Mouse (Mus musculus): ENCODE measurements around the gene Phospho1. TPM values are rescaled to one million over a fixed set of nuclear protein-coding genes. Genes with fewer than 3 reads are reported as not detected.

Phospho1 gene
- polyA plus RNA-seq, 2 experiments = 5.7 to 22.0 TPM

- TF ChIP-seq CTCF (IDR thresholded peaks at IDR 0.05; ENCODE audit: low read depth) (no peak), EP300 (IDR thresholded peaks at IDR 0.05; ENCODE audit: low read depth) (no peak)
- DNase-seq (ENCODE audit: low read depth in 3 of 3, low spot score in 3 of 3) = no peak
- 84% methylated on average over 8 of the region's 8 CpGs for WGBS (ENCODE audit: insufficient replicate concordance)
Measured at GRCm38 (mm10) chr11:95780480-95780879, 43.8 kb upstream of the Phospho1 start.

GRCm38 (mm10) chr11:95781557-95781956 lies 42.7 kb upstream of the Phospho1 start:
- H3K4me3 ChIP-seq (ENCODE audit: insufficient read depth in 1 of 2, low read depth in 2 of 2, low read length in 2 of 2) = no peak overlapping the region
- H3K36me3 ChIP-seq (replicated peaks; ENCODE audit: control insufficient read depth, insufficient read depth, low read depth) = no peaks in the 10 kb centered on the region
- no peak overlapping the region for H3K9ac ChIP-seq (replicated peaks)
- ATAC-seq (ENCODE audit: insufficient read depth) = no peak
- no peak for TF ChIP-seq CTCF (IDR thresholded peaks at IDR 0.05; ENCODE audit: low read depth)
- WGBS (ENCODE audit: insufficient replicate concordance) = 85% methylated on average over 11 of the region's 11 CpGs
- H3K27ac ChIP-seq = no peak overlapping the region
- H3K4me1 ChIP-seq (replicated peaks; ENCODE audit: control insufficient read depth in 2 of 2, insufficient read depth in 2 of 2, low read length in 1 of 2) = peaks cover 25 to 33% of the 10 kb centered on the region in 2 experiments
- H3K27me3 ChIP-seq (ENCODE audit: control insufficient read depth, insufficient read depth, low read length) = no peaks in the 10 kb centered on the region
- no peak overlapping the region for H3K4me2 ChIP-seq (ENCODE audit: low read depth)
- no peak for DNase-seq (ENCODE audit: low read depth in 3 of 3, low spot score in 3 of 3)
- H3K9me3 ChIP-seq (ENCODE audit: control insufficient read depth, low read length) = no peaks in the 10 kb centered on the region

More at GRCm38 (mm10) chr11:95780480-95780879, 43.8 kb upstream of the Phospho1 start:
- ATAC-seq (ENCODE audit: insufficient read depth) = no peak
- H3K9ac ChIP-seq (replicated peaks) = no peak overlapping the region
- H3K4me2 ChIP-seq (ENCODE audit: low read depth) = no peak overlapping the region
- no peak overlapping the region for H3K4me3 ChIP-seq (ENCODE audit: insufficient read depth in 1 of 2, low read depth in 2 of 2, low read length in 2 of 2)
- H3K9me3 ChIP-seq (ENCODE audit: control insufficient read depth, low read length) = no peaks in the 10 kb centered on the region
- no peaks in the 10 kb centered on the region for H3K36me3 ChIP-seq (replicated peaks; ENCODE audit: control insufficient read depth, insufficient read depth, low read depth)
- peaks cover 27 to 31% of the 10 kb centered on the region in 2 experiments for H3K4me1 ChIP-seq (replicated peaks; ENCODE audit: control insufficient read depth in 2 of 2, insufficient read depth in 2 of 2, low read length in 1 of 2)
- no peak overlapping the region for H3K27ac ChIP-seq
- no peaks in the 10 kb centered on the region for H3K27me3 ChIP-seq (ENCODE audit: control insufficient read depth, insufficient read depth, low read length)

GRCm38 (mm10) chr11:95783457-95783856 lies 40.8 kb upstream of the Phospho1 start:
- H3K9ac ChIP-seq (replicated peaks) = no peak overlapping the region
- no peaks in the 10 kb centered on the region for H3K36me3 ChIP-seq (replicated peaks; ENCODE audit: control insufficient read depth, insufficient read depth, low read depth)
- no peaks in the 10 kb centered on the region for H3K9me3 ChIP-seq (ENCODE audit: control insufficient read depth, low read length)
- no peak for TF ChIP-seq CTCF (IDR thresholded peaks at IDR 0.05; ENCODE audit: low read depth)
- no peak for TF ChIP-seq EP300 (IDR thresholded peaks at IDR 0.05; ENCODE audit: low read depth)
- H3K4me1 ChIP-seq (replicated peaks; ENCODE audit: control insufficient read depth in 2 of 2, insufficient read depth in 2 of 2, low read length in 1 of 2) = peaks cover 6 to 15% of the 10 kb centered on the region in 2 experiments
- WGBS (ENCODE audit: insufficient replicate concordance) = 82% methylated on average over 4 of the region's 4 CpGs
- H3K27me3 ChIP-seq (ENCODE audit: control insufficient read depth, insufficient read depth, low read length) = no peaks in the 10 kb centered on the region
- H3K4me3 ChIP-seq (ENCODE audit: insufficient read depth in 1 of 2, low read depth in 2 of 2, low read length in 2 of 2) = no peak overlapping the region
- no peak for DNase-seq (ENCODE audit: low read depth in 3 of 3, low spot score in 3 of 3)
- no peak overlapping the region for H3K4me2 ChIP-seq (ENCODE audit: low read depth)
- ATAC-seq (ENCODE audit: insufficient read depth) = no peak
- H3K27ac ChIP-seq = no peak overlapping the region

GRCm38 (mm10) chr11:95783958-95784357 lies 40.3 kb upstream of the Phospho1 start:
- ATAC-seq (ENCODE audit: insufficient read depth) (no peak), DNase-seq (ENCODE audit: low read depth in 3 of 3, low spot score in 3 of 3) (no peak)
- Histone ChIP-seq H3K9ac (replicated peaks) (no peak overlapping the region), H3K27ac (no peak overlapping the region), H3K9me3 (ENCODE audit: control insufficient read depth, low read length) (no peaks in the 10 kb centered on the region), H3K4me3 (ENCODE audit: insufficient read depth in 1 of 2, low read depth in 2 of 2, low read length in 2 of 2) (no peak overlapping the region), H3K27me3 (ENCODE audit: control insufficient read depth, insufficient read depth, low read length) (no peaks in the 10 kb centered on the region), H3K4me2 (ENCODE audit: low read depth) (no peak overlapping the region), H3K36me3 (replicated peaks; ENCODE audit: control insufficient read depth, insufficient read depth, low read depth) (no peaks in the 10 kb centered on the region), H3K4me1 (replicated peaks; ENCODE audit: control insufficient read depth in 2 of 2, insufficient read depth in 2 of 2, low read length in 1 of 2) (peaks cover under 1 to 10% of the 10 kb centered on the region in 2 experiments)
- no peak for TF ChIP-seq CTCF (IDR thresholded peaks at IDR 0.05; ENCODE audit: low read depth)
- no peak for TF ChIP-seq EP300 (IDR thresholded peaks at IDR 0.05; ENCODE audit: low read depth)
- 76% methylated on average over 9 of the region's 9 CpGs for WGBS (ENCODE audit: insufficient replicate concordance)

GRCm38 (mm10) chr11:95785675-95786074 lies 38.6 kb upstream of the Phospho1 start:
- DNase-seq (ENCODE audit: low read depth in 3 of 3, low spot score in 3 of 3) (no peak), ATAC-seq (ENCODE audit: insufficient read depth) (no peak)

More at GRCm38 (mm10) chr11:95785675-95786074, 38.6 kb upstream of the Phospho1 start:
- no peak overlapping the region for H3K27ac ChIP-seq
- WGBS (ENCODE audit: insufficient replicate concordance) = 81% methylated on average over 4 of the region's 4 CpGs
- H3K4me2 ChIP-seq (ENCODE audit: low read depth) = no peak overlapping the region
- H3K4me1 ChIP-seq (replicated peaks; ENCODE audit: control insufficient read depth in 2 of 2, insufficient read depth in 2 of 2, low read length in 1 of 2) = peaks cover 0 to 5% of the 10 kb centered on the region in 2 experiments; a peak in 2 of 4 replicates
- peak; percentile 80 for TF ChIP-seq CTCF (IDR thresholded peaks at IDR 0.05; ENCODE audit: low read depth)
- TF ChIP-seq EP300 (IDR thresholded peaks at IDR 0.05; ENCODE audit: low read depth) = no peak
- H3K4me3 ChIP-seq (ENCODE audit: insufficient read depth in 1 of 2, low read depth in 2 of 2, low read length in 2 of 2) = no peak overlapping the region
- H3K27me3 ChIP-seq (ENCODE audit: control insufficient read depth, insufficient read depth, low read length) = no peaks in the 10 kb centered on the region
- no peaks in the 10 kb centered on the region for H3K36me3 ChIP-seq (replicated peaks; ENCODE audit: control insufficient read depth, insufficient read depth, low read depth)
- H3K9ac ChIP-seq (replicated peaks) = no peak overlapping the region
- no peaks in the 10 kb centered on the region for H3K9me3 ChIP-seq (ENCODE audit: control insufficient read depth, low read length)

All from liver, embryonic 14.5 days (tissue).